Comparison of ENCODE assay signal across 18 mouse cellular contexts in the genomic region with DNA sequence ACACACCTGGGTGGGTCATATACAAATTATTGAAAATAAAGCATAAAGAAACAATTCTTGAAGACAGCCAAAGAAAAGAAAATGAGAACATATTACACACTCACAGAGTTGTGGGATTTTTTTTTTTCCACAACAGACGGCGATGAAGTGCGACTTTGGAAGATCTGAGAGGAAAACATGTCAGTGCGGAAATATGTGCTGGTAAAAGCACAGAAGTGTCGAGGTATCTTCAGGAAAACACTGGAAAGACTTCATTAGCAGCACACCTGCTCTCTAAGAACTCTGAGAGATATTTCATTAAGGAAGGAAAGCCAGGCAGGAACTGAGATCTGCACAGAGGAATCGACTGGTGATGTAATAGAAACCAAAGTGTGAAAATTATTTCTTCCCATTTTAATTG.
"Had no signal": no experiment of that assay in that cellular context is flagged by ENCODE, and none has a peak within 500 bp of the region (broad histone marks: within the 10 kb centered on the region; RNA-seq: fewer than 3 reads in every experiment).

No protein-coding gene starts in this region.

- H3K27ac ChIP-seq: layer of hippocampus, adult 2 months; limb, embryonic 12.5 days; limb, embryonic 15.5 days; liver, embryonic 14.5 days; macrophage had no signal

- H3K36me3 ChIP-seq: limb, embryonic 12.5 days; limb, embryonic 15.5 days had no signal

- H3K9me3 ChIP-seq: limb, embryonic 15.5 days had no signal

- H3K27me3 ChIP-seq: limb, embryonic 12.5 days; limb, embryonic 15.5 days; megakaryocyte, embryonic 14.5 days had no signal

- H3K4me2 ChIP-seq: limb, embryonic 12.5 days; limb, embryonic 15.5 days; liver, embryonic 11.5 days; lung, embryonic 14.5 days; midbrain, embryonic 11.5 days had no signal

- H3K9ac ChIP-seq: limb, embryonic 12.5 days; limb, embryonic 15.5 days; liver, embryonic 14.5 days; liver, postnatal 0 days; lung, embryonic 14.5 days had no signal

- H3K4me1 ChIP-seq: limb, embryonic 12.5 days; megakaryocyte, embryonic 14.5 days had no signal

- DNase-seq: kidney, adult 9 months; kidney, postnatal 14 days; kidney, postnatal 4 days; left cerebral cortex, postnatal 4 days; liver, postnatal 0 days; lung, embryonic 14.5 days; midbrain, embryonic 14.5 days; thymus, adult 18-20 months; thymus, postnatal 36 days had no signal

- H3K4me3 ChIP-seq: layer of hippocampus, adult 2 months; limb, embryonic 12.5 days; limb, embryonic 15.5 days; megakaryocyte, embryonic 14.5 days had no signal

- ATAC-seq: liver, postnatal 0 days; lung, postnatal 0 days had no signal
